Mouse (Mus musculus) cortical plate, adult 2 months (tissue): ENCODE results near the gene Ahsa1. TPM values are rescaled to one million over a fixed set of nuclear protein-coding genes. Genes with fewer than 3 reads are reported as not detected.
A peak's percentile ranks its signal among the peaks of the same experiment; 100 is the strongest.
"Not testable (repeated sequence)": the region's sequence is repeated elsewhere in the genome, so short reads cannot be mapped to it uniquely, and the experiment has no call there.

Experiments
- H3K27ac ChIP-seq: fragments of 200-500 bp; 2 replicates; pipeline ENCODE4 v1.5.1; 2012; ENCODE audit warnings: low read length, control low read depth, inconsistent platforms; ENCODE audit not compliant: insufficient read depth
- H3K4me1 ChIP-seq: fragments of 200-500 bp; 2 replicates; pipeline ENCODE4 v1.6.1; 2011; ENCODE audit warnings: low read length; ENCODE audit not compliant: control insufficient read depth, insufficient read depth
- H3K4me3 ChIP-seq: fragments of 200-500 bp; 2 replicates; pipeline ENCODE4 v1.5.1; 2011; ENCODE audit warnings: mild to moderate bottlenecking, low read length, control low read depth; ENCODE audit not compliant: insufficient read depth
- CTCF ChIP-seq: fragments of 200-500 bp; IDR thresholded peaks from 2 replicates; pipeline ENCODE4 v1.5.1; 2011; ENCODE audit warnings: mild to moderate bottlenecking, control low read depth, low read length; ENCODE audit not compliant: insufficient read depth; ENCODE audit errors: extremely low read depth
- POLR2A ChIP-seq: fragments of 200-500 bp; IDR thresholded peaks from 2 replicates; pipeline ENCODE4 v1.6.1; 2011; ENCODE audit warnings: mild to moderate bottlenecking, low read length, control low read depth; ENCODE audit not compliant: insufficient read depth; ENCODE audit errors: extremely low read depth
- polyA plus RNA-seq: library from polyadenylated mRNA; depleted of rRNA; stranded (reverse); fragments of >200 nt; gene quantifications from 2 replicates; pipeline ENCODE4 v1.2.3, GENCODE M21; 2012

Ahsa1 gene
- polyA plus RNA-seq, 1 experiment: 179 TPM

DNA sequence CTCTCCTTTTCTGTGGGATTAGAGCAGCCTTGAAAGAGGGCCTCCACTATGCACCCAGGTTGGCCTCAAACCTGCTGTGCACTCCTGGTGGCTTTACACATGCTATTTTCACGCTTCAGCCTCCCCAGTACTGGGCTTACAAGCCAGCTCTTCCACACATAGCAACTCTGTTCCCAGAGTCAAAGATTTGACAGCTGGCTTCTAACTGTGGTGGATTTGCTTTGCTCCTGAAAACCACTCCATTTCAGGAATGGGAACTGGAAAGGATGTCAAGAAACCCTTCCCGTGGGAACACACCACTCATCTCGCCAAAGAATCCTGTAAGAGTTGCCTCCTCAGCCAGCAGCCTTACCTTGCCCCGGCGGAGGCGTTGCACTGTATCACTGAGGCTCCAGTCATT lies 12.4 kb upstream of the Ahsa1 start:
- TF ChIP-seq POLR2A (no peak), CTCF (no peak)
- H3K4me3 ChIP-seq: no peak overlapping the region
- H3K4me1 ChIP-seq: no peaks in the 10 kb centered on the region
- H3K27ac ChIP-seq: no peak overlapping the region

DNA sequence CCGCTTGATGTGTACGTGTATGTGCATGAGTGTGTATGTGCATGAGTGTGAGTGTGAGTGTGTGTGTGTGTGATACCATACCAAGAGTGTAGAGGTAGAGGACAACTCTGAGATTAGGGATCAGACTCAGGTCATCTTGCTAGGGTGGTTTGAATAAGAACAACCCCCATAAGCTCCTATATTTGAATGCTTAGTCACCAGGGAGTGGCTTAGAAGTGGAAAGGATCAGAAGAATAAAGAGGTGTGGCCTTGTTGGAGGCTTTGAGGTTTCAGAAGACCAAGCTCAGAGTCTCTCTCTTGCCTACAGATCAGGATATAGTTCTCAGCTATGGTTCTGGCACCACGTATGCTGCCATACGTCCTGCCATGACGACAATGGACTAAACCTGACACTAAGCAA lies 9.7 kb upstream of the Ahsa1 start:
- Histone ChIP-seq H3K4me3 (no peak overlapping the region), H3K27ac (no peak overlapping the region), H3K4me1 (no peaks in the 10 kb centered on the region)
- no peak for TF ChIP-seq CTCF
- TF ChIP-seq POLR2A: no peak

DNA sequence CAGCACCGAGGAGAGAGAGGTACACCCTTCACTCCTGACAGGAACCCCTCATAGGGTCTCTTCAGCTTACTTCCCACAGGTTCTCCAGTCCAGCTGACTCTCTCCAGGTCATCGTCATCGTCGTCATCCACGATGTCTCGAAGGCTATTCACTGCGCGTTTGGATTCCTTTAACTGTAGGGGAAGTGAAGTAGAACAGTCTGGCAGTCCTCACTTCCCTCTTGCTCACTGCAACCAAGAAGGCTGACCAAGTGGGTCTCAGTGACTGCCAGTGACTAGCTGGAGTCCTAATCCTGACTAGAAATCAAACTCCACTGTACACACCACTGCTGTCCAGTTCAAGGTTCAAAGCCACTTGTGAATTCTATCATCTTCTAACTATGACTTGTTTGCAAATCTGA lies 5.7 kb upstream of the Ahsa1 start:
- Histone ChIP-seq H3K4me1 (no peaks in the 10 kb centered on the region), H3K4me3 (no peak overlapping the region), H3K27ac (no peak overlapping the region)
- no peak for TF ChIP-seq POLR2A
- TF ChIP-seq CTCF: no peak

DNA sequence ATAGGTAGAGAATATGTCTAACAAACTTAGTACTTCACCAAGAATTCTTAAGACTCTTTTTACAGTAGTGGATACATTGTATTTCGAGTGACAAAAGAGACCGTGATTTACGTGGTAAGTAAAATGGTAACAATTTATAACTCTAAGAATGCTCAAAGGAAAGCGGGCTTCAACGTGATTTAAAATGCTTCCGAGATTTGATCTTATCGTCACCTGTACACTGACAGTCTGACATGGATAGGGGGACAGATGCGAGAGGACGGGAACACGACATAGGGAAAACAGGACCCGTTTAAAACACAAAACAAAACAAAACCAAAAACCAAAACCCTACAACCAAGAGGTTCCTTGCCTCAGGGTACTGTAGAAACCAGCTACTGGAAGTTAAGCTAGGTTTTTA lies 835 bp upstream of the Ahsa1 start:
- H3K4me3 ChIP-seq: peak overlapping the region; percentile 64
- TF ChIP-seq CTCF (no peak), POLR2A (no peak)
- H3K27ac ChIP-seq: no peak overlapping the region
- H3K4me1 ChIP-seq: no peaks in the 10 kb centered on the region; the same call in 1 of the 2 replicates

DNA sequence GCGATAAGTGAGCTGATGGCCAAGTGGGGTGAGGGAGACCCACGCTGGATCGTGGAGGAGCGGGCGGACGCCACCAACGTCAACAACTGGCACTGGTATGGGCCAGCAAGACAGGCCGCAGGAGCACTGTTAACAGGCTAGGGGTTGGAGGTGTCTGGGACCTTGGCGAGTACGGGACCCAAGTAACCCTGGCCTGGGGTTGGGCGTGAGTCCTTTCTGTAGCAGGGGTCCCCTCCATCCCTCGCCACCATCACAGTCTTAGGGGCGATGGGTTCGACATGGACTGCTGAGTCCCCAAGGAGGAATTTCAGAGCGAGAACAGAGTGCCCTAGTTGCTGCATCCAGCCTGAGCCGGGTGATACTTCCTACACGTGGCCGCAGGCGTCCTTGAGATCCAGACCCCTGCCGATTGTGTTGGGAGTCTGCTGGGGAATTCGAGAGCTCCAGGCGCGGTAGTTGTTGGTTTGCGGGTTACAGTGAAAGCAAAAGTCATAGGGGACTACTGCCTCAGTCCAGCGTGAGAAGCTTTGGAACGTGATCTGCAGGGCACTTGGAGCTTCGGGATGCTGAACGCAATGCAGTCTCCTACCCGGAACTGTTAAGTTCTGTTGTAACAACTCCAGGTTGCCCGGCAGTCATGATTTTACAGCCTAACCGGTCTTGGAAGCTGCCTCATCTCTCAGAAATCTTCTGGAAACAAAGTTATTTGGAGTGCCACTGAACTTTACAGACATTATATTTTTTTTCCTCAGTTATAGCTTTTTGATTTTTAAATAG lies 736 bp downstream of the Ahsa1 start:
- H3K27ac ChIP-seq: peak overlapping the region; percentile 81
- H3K4me3 ChIP-seq: peak overlapping the region; percentile 64
- no peaks in the 10 kb centered on the region; the same call in 1 of the 2 replicates for H3K4me1 ChIP-seq
- TF ChIP-seq POLR2A (no peak), CTCF (no peak)

DNA sequence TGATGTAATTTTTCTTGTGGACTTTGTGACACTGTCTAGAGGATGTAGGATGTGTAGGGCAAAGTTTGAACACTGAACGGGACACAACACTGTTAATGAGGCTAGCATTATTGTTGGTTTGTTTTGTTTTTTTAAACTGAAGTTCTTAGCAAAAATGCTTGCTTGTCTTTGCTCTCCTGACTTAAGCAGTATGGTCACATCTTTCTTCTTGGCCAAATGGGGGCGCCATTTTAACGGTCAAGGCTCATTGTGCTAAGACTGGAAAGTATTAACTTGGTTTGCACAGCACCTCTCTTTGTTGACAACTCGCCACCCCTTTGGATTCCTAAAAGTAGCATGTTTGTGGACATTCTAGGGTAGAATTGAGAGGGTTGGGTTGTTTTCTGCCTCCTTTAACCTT lies 1.4 kb downstream of the Ahsa1 start:
- Histone ChIP-seq H3K4me3 (peak overlapping the region; percentile 64; the same call in 1 of the 2 replicates), H3K27ac (no peak overlapping the region), H3K4me1 (no peaks in the 10 kb centered on the region; the same call in 1 of the 2 replicates)
- TF ChIP-seq CTCF (peak; percentile 31; the same call in 1 of the 2 replicates), POLR2A (no peak)

DNA sequence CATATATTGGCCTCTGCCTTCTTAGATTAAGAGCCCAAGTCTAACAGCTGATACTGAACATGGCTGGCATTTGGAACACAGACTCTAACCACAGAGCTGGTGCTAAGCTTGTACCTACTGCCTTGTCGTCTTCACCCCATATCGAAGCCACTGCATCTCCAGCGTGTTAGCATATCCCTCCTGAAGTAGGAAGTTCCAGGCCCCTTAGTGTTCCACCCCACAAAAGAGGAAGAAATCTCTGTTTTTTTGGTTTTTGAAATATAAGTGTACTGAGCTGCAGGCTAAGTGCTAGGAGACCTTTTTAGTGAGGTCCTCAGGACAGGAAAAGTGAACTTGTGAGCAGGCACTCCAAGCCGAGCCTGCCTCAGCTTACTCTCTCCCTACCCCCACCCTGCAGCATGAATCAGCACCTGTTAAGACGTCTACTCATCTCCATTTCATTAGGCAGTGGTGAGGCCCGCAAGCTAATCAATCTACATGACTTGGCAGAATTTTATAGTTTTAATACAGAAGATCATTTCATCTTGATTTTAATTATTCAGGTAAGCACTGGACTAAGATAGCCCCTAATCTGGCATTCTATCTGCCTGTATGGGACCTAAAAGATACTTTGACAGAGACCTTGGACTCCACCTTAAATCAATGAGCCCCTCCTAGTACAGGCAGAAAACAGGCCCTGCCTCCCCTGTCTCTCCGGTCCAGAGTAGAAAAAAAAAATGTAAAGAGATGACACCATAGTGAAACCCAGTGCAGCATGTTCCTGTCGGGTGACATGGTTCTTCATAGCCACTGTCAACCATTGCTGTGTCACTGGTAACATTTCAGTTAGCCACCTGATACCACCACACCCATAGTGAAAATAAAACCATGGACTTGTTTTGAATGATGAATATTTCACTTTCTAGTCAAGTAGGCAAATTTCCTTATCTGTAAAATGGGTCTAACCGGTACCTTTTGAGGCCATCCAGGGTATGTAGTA lies 8.9 kb downstream of the Ahsa1 start:
- TF ChIP-seq POLR2A: no peak
- no peak for TF ChIP-seq CTCF
- no peaks in the 10 kb centered on the region for H3K4me1 ChIP-seq
- no peak overlapping the region for H3K27ac ChIP-seq
- no peak overlapping the region for H3K4me3 ChIP-seq

DNA sequence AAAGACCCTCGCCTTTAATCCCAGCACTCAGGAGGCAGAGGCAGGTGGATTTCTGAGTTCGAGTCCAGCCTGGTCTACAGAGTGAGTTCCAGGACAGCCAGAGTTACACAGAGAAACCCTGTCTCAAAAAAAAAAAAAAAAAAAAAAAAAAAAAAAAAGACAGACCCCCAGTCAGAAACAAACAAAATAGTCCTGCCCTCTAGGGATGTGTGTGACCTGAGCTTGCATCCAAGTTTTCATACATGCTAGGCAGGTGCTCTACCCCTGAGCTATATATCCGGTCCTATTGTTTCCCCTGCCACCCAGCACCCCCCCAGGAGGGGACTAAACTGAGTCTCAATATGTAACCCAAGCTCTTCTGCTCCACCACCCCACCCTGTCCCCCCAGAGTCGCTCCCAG lies 11.0 kb downstream of the Ahsa1 start:
- H3K27ac ChIP-seq, H3K4me1 ChIP-seq, H3K4me3 ChIP-seq: not testable (repeated sequence)

DNA sequence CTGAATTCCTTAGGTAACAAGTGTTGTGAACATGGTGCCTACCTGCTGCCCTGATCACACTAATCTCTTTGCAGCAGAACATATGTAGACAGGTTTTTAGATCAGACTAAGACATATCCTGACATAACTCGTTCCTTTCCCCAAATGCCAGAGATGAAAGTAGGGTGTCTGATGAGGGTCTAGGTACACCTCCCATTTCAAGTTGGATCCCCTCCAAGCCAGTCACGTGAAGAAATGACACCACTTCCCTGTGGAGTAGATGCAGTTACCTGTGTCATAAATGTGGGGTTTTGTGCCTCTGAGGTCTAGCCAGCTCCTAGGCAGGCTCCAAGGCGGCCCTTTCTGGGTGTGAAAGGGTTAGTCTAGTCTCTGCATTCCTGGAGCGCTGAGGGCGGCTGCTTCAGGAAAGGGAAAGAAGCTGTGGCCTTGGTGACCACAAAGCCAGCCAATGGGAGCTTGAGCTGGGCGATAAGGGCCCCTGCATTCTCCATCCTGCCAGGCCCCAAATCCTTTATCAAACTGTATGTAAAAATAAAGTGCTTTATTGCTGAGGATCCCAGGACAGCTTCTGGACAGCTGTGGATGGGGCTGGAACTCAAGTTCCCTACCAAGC lies 11.9 kb downstream of the Ahsa1 start:
- no peak overlapping the region for H3K27ac ChIP-seq
- H3K4me1 ChIP-seq: no peaks in the 10 kb centered on the region
- no peak for TF ChIP-seq POLR2A
- TF ChIP-seq CTCF: no peak
- no peak overlapping the region for H3K4me3 ChIP-seq

DNA sequence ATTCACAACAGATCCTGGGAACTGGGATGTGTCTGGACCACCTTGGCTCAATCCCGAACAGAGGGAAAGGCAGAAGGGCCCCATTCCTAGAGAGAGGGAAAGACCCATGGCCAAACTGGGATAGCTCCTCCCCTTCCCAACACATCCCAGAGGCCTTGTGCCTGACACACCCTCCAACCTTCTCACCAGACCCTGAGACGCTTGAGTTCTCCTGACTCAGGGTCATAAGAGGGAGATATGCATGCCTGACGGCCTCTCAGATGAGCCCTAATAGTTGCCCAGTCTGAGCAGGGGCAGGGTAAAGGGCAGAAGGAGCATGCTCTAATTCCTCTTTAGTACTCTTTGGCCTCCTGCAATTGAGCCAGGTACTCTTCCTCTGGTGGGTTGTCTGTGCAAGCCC lies 13.1 kb downstream of the Ahsa1 start:
- H3K4me3 ChIP-seq: no peak overlapping the region
- no peaks in the 10 kb centered on the region for H3K4me1 ChIP-seq
- TF ChIP-seq POLR2A (no peak), CTCF (no peak)
- no peak overlapping the region for H3K27ac ChIP-seq
